Mouse (Mus musculus) limb, embryonic 14.5 days (tissue): ENCODE results near the gene Gm4756. TPM values are rescaled to one million over a fixed set of nuclear protein-coding genes. Genes with fewer than 3 reads are reported as not detected.
"Not testable (repeated sequence)": the region's sequence is repeated elsewhere in the genome, so short reads cannot be mapped to it uniquely, and the experiment has no call there.

Experiments
- ATAC-seq: fragments of 200-750 bp; cut with Nextera tagmentation; 2 replicates; pipeline ENCODE4 v1.8.0; 2017; ENCODE audit warnings: low read depth, moderate number of reproducible peaks, moderate TSS enrichment; ENCODE audit not compliant: low FRiP score
- DNase-seq: peaks from one replicate; pipeline ENCODE4 v3.0.0-alpha.2; 2015; ENCODE audit warnings: low spot score
- H3K27ac ChIP-seq: fragments of 300-500 bp; sonication (generic); replicated peaks from 2 replicates; pipeline ENCODE4 v1.5.1; 2014; ENCODE audit warnings: low read depth, mild to moderate bottlenecking, low read length, moderate library complexity, mixed read lengths
- H3K27me3 ChIP-seq: fragments of 300-500 bp; sonication (generic); 2 replicates; pipeline ENCODE4 v1.6.1; 2014; ENCODE audit warnings: low read length, mixed read lengths; ENCODE audit not compliant: control insufficient read depth, insufficient read depth
- H3K36me3 ChIP-seq: fragments of 300-500 bp; sonication (generic); 2 replicates; pipeline ENCODE4 v1.6.1; 2014; ENCODE audit warnings: mild to moderate bottlenecking, low read length, moderate library complexity, mixed read lengths; ENCODE audit not compliant: control insufficient read depth, insufficient read depth
- H3K4me1 ChIP-seq: fragments of 300-500 bp; sonication (generic); 2 replicates; pipeline ENCODE4 v1.6.1; 2014; ENCODE audit warnings: antibody characterized with exemption, low read length, mixed read lengths; ENCODE audit not compliant: control insufficient read depth, insufficient read depth
- H3K4me2 ChIP-seq: fragments of 300-500 bp; sonication (generic); replicated peaks from 2 replicates; pipeline ENCODE4 v1.6.1; 2014; ENCODE audit warnings: low read depth, mild to moderate bottlenecking, low read length, moderate library complexity; ENCODE audit not compliant: severe bottlenecking
- H3K4me3 ChIP-seq: fragments of 300-500 bp; sonication (generic); replicated peaks from 2 replicates; pipeline ENCODE4 v1.5.1; 2014; ENCODE audit warnings: low read length
- H3K9ac ChIP-seq: fragments of 300-500 bp; sonication (generic); 2 replicates; pipeline ENCODE4 v1.6.1; 2014; ENCODE audit warnings: mild to moderate bottlenecking, low read depth, low read length, moderate library complexity; ENCODE audit not compliant: severe bottlenecking
- H3K9me3 ChIP-seq: fragments of 300-500 bp; sonication (generic); 2 replicates; pipeline ENCODE4 v1.6.1; 2016; ENCODE audit warnings: low read length; ENCODE audit not compliant: control insufficient read depth
- POLR2A ChIP-seq: fragments of 200-500 bp; IDR thresholded peaks from 2 replicates; pipeline ENCODE4 v1.8.0; 2012; ENCODE audit warnings: inconsistent platforms, mild to moderate bottlenecking, moderate library complexity, borderline replicate concordance; ENCODE audit not compliant: insufficient read depth, insufficient read length; ENCODE audit errors: extremely low read depth
- WGBS: fragments of 180-500 bp; shearing (Covaris S2); extraction: QIAGEN DNeasy Blood & Tissue Kit; methylation state at CpG from one replicate; pipeline ENCODE4 v1.1.7; 2014; 5-methylcytosine and 5-hydroxymethylcytosine counted together
- polyA plus RNA-seq, 2 experiments: library from polyadenylated mRNA; depleted of rRNA in 1 of 2; stranded (reverse) in 1 of 2; unstranded in 1 of 2; fragments of >200 nt; fragmentation: Nextera tagmentation in 1 of 2; extraction: Ambion mirVana in 1 of 2; gene quantifications; 2 replicates each; pipeline versions ENCODE4 v1.2.1 to v1.2.3; 2012 to 2014

Gene Gm4756
- polyA plus RNA-seq, 2 experiments = not detected

DNA sequence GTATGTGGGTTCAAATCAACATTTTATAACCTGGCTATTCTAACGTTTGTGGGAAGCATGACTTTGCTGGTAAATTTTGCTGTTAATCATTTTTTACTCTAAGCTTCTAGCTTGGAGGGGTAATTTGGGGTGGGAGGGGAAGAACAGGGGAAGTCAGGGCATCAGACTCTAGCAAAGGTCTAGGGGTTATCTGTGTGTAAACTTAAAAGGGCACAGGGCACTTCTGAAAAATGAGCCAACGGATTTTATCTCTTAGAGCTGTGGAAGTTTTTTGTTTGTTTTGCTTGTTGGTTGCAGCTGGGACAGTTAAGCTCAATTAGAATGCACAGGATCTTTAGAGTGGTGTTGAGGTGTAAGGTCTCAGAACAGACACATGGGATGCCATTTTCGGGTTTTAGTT is 11.4 kb downstream of the Gm4756 start:
- H3K4me2 ChIP-seq = no peak overlapping the region
- H3K4me1 ChIP-seq = no peaks in the 10 kb centered on the region
- TF ChIP-seq POLR2A = no peak
- H3K9me3 ChIP-seq = 0 out of 2 replicates have a peak, but pooled peaks cover 3% of the 10 kb centered on the region
- ATAC-seq (no peak), DNase-seq (no peak)
- H3K36me3 ChIP-seq = no peaks in the 10 kb centered on the region
- no peak overlapping the region for H3K27ac ChIP-seq
- no peak overlapping the region for H3K4me3 ChIP-seq
- WGBS = 86% methylated on average over 3 of the region's 3 CpGs
- no peak overlapping the region for H3K9ac ChIP-seq
- H3K27me3 ChIP-seq = no peaks in the 10 kb centered on the region

DNA sequence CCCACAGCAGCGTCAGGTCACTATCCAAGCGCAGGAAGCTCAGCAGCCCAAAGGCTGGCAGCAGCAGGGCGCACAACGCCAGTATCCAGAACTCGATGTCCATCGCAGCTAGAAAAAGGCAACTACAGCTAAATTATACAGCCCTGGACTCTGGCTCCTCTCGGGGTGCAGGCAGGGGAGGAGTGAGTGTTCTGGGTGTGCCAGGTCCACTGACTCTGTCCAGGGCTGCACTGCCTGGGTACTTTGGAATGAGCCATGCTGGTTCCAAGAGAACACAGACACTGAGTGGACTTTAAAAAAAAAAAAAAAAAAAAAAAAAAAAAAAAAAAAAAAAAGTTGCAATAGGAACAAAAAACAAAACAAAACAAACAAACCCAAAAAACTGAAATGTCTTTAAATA is 20.7 kb downstream of the Gm4756 start:
- DNase-seq = no peak
- Histone ChIP-seq H3K4me2 (no peak overlapping the region), H3K27me3 (no peaks in the 10 kb centered on the region), H3K36me3 (no peaks in the 10 kb centered on the region), H3K9me3 (no peaks in the 10 kb centered on the region), H3K4me1 (no peaks in the 10 kb centered on the region), H3K27ac (no peak overlapping the region), H3K4me3 (no peak overlapping the region), H3K9ac (no peak overlapping the region)
- 91% methylated on average over 7 of the region's 7 CpGs for WGBS
- no peak for TF ChIP-seq POLR2A
- no peak for ATAC-seq

DNA sequence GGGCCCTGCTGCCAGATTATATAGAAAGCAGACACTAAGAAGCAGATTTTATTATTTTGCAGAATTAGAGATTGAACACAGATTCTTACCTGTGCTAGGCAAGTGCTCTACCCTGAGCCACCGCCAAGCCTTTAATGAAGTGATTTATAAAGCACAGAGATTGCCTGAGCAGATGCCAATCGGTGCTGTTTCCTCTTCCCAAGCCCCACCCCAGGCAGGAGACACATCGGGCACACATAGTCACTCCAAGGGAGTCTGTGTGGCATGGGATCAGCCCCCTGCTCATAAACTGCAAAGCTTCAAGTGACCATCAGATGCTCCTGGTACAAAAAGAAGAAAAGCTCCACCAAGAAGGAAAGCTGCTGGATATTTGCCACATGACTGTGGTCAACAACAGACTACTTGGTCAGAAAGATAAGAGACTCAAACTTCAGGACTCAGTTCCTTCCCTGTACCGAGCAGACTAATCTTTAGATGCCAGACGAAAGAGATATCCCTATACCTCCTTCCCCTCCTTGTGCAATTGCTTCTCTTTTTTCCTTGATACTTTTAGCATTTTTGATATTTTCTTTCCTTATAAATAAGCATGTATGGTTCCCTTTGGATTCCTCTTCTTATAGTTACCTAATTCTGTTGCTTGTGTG is 26.5 kb downstream of the Gm4756 start:
- H3K27ac ChIP-seq = no peak overlapping the region
- no peaks in the 10 kb centered on the region for H3K36me3 ChIP-seq
- no peaks in the 10 kb centered on the region for H3K27me3 ChIP-seq
- DNase-seq (no peak), ATAC-seq (no peak)
- TF ChIP-seq POLR2A = no peak
- whole genome bisulfite sequencing = 74% methylated on average over 5 of the region's 5 CpGs
- no peaks in the 10 kb centered on the region for H3K4me1 ChIP-seq
- no peak overlapping the region for H3K4me3 ChIP-seq
- H3K9me3 ChIP-seq = no peaks in the 10 kb centered on the region
- no peak overlapping the region for H3K9ac ChIP-seq
- H3K4me2 ChIP-seq = no peak overlapping the region

DNA sequence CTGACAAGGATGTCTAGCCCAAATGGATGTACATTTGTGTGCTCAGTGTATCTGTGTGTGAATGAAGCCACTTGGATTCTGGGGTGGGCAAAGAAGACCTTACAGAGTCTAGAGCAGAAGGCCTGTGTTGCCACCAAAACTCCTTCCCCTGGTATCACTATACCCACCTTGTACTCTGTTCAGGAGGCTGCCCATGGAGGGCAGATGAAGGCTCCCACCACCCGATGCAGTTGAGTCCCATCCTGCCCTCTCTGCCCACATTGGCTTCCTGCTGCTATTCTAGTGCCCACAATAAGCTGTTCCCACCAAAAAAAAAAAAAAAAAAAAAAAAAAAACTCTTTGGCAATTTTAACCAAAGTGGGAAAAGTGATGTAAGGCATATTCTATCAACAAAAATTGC is 28.0 kb downstream of the Gm4756 start:
- Histone ChIP-seq H3K9ac (no peak overlapping the region), H3K4me2 (no peak overlapping the region), H3K4me3 (no peak overlapping the region), H3K36me3 (no peaks in the 10 kb centered on the region), H3K27me3 (no peaks in the 10 kb centered on the region), H3K9me3 (no peaks in the 10 kb centered on the region), H3K4me1 (no peaks in the 10 kb centered on the region), H3K27ac (no peak overlapping the region)
- ATAC-seq = no peak
- 78% methylated on average over 1 of the region's 1 CpGs for WGBS
- no peak for TF ChIP-seq POLR2A
- DNase-seq = no peak

DNA sequence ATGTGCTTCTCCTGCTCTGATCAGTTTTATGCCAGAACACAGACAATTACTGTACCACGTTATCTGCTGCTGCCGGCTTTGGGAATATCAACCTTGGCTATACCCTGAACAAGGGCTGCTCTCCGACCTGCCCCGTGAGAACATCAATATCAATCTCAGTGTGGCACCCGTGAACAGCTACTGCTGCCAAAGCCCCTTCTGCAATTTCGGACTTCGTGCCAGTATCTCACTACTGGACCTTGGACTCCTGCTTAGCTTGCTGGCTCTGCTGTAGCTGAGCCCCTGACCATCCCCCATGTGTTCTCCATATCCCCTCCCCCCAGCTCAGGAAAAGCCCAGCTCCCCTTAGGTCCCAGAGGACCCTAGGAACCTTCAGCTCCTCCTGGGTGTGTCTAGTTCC is 28.6 kb downstream of the Gm4756 start:
- 95% methylated on average over 7 of the region's 7 CpGs for WGBS
- no peaks in the 10 kb centered on the region for H3K9me3 ChIP-seq
- no peaks in the 10 kb centered on the region for H3K36me3 ChIP-seq
- H3K4me1 ChIP-seq = no peaks in the 10 kb centered on the region
- H3K9ac ChIP-seq = no peak overlapping the region
- H3K4me2 ChIP-seq = no peak overlapping the region
- no peak overlapping the region for H3K4me3 ChIP-seq
- no peaks in the 10 kb centered on the region for H3K27me3 ChIP-seq
- TF ChIP-seq POLR2A = no peak
- ATAC-seq (no peak), DNase-seq (no peak)
- H3K27ac ChIP-seq = no peak overlapping the region

DNA sequence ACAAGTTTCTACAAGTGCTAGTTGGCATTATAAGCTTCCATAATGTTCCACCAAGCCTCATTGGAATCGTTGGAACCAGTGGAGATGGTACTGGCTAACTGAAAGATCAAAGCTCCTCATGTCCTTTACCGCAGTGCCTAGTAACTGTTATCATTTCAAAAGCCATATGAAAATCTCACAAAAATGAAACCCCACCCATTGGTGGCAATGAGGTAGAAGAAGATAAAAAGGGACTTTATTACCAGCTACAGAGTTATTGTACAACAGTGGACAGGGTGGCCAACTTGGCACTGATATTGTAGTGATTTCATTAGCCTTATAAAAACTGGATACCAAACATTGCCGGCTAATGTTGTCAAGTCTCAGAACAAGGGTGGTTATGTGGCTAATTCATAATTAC is 37.4 kb downstream of the Gm4756 start:
- no peak for TF ChIP-seq POLR2A
- Histone ChIP-seq H3K27ac (no peak overlapping the region), H3K9me3 (no peaks in the 10 kb centered on the region), H3K4me3 (no peak overlapping the region), H3K36me3 (no peaks in the 10 kb centered on the region), H3K9ac (no peak overlapping the region), H3K4me1 (no peaks in the 10 kb centered on the region), H3K4me2 (no peak overlapping the region), H3K27me3 (no peaks in the 10 kb centered on the region)
- no peak for DNase-seq
- 85% methylated on average over 3 of the region's 3 CpGs for WGBS
- no peak for ATAC-seq

DNA sequence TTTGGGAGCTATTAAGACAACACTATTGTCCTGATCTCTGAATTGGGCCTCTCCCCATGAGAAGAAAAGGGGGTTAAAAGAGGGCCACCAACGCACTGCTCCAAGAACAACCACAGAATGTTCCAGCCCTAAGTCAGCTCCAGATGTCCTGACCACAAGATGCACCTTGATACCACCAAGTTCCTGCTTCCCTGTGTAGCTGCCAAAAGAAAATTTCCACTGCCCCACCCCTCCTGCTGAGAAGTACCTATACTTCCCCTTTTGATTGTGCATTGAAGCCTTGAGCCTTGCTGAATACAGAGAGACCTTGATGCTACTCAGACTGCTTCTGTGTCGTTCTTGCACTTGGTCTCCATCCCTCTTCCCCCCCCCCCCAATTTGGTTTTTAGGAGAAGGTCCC is 50.7 kb downstream of the Gm4756 start:
- H3K27me3 ChIP-seq, H3K36me3 ChIP-seq, H3K9ac ChIP-seq, DNase-seq, H3K27ac ChIP-seq, H3K4me2 ChIP-seq, H3K4me3 ChIP-seq, H3K4me1 ChIP-seq, H3K9me3 ChIP-seq, ATAC-seq: not testable (repeated sequence)
- 97% methylated on average over 2 of the region's 2 CpGs for WGBS
